In genomic region chr15:25778937-25779336, GRCm38 (mm10) we compare ENCODE assay signal across 23 mouse cellular contexts.
DNase-seq lines count a peak whose midpoint lies in the region; ATAC-seq and TF ChIP-seq lines count a peak whose summit lies in the region.
"Had no signal": no experiment of that assay in that cellular context is flagged by ENCODE, and none has a peak within 500 bp of the region (broad histone marks: within the 10 kb centered on the region; RNA-seq: fewer than 3 reads in every experiment).

No protein-coding gene starts in this region.

- no peak overlapping the region for H3K9ac ChIP-seq in heart, embryonic 15.5 days
- no peak overlapping the region for H3K9ac ChIP-seq in liver, postnatal 0 days (replicated peaks)
- H3K9ac ChIP-seq: embryonic facial prominence, embryonic 12.5 days; forebrain, postnatal 0 days; hindbrain, embryonic 12.5 days had no signal

- POLR2A ChIA-PET in Patski (lab: Charles Lee), result no interaction called here

- no peak for DNase-seq in heart, postnatal 14 days
- DNase-seq in Patski (ENCODE audit: low read depth, low spot score), result no peak
- DNase-seq in cerebellum, adult 18-20 months, result no peak
- DNase-seq in liver, postnatal 0 days, result no peak
- DNase-seq: adrenal gland, adult 2 months; adrenal gland, postnatal 25 days; cerebellum, adult 8-10 months; cerebellum, postnatal 14 days; forebrain, postnatal 0 days; gastrocnemius, postnatal 10 days; heart, adult 2 months; heart, postnatal 4 days; kidney, adult 8-10 months had no signal

- H3ac ChIP-seq in C2C12 (ENCODE audit: control insufficient read depth, insufficient read length, low read depth), result no peak overlapping the region

- no peaks in the 10 kb centered on the region for H3K27me3 ChIP-seq in heart, embryonic 15.5 days
- H3K27me3 ChIP-seq in C2C12 (ENCODE audit: control insufficient read depth, insufficient read depth, insufficient read length) (no peaks in the 10 kb centered on the region), Patski (no peaks in the 10 kb centered on the region)
- no peaks in the 10 kb centered on the region for H3K27me3 ChIP-seq in liver, postnatal 0 days (ENCODE audit: insufficient read depth, low read length)
- H3K27me3 ChIP-seq: CH12.LX; embryonic facial prominence, embryonic 12.5 days; hindbrain, embryonic 12.5 days had no signal

- peaks cover 8% of the 10 kb centered on the region for H3K4me1 ChIP-seq in heart, embryonic 15.5 days (replicated peaks)
- H3K4me1 ChIP-seq in liver, postnatal 0 days (ENCODE audit: insufficient read depth), result peaks cover 3% of the 10 kb centered on the region; the same call in 1 of the 2 replicates

- in situ Hi-C loops in Patski (cut with MboI; ENCODE audit: low pct_unique_long_range_greater_than_20kb), result no loop called here

- no peak overlapping the region for H3K4me2 ChIP-seq in heart, embryonic 15.5 days
- no peak overlapping the region for H3K4me2 ChIP-seq in liver, postnatal 0 days (ENCODE audit: low read depth, low read length)
- H3K4me2 ChIP-seq: embryonic facial prominence, embryonic 12.5 days; heart, embryonic 11.5 days; hindbrain, embryonic 12.5 days had no signal

- H3K9me3 ChIP-seq in heart, embryonic 15.5 days (replicated peaks), result no peaks in the 10 kb centered on the region
- no peaks in the 10 kb centered on the region for H3K9me3 ChIP-seq in liver, postnatal 0 days (ENCODE audit: low read length)
- H3K9me3 ChIP-seq: embryonic facial prominence, embryonic 12.5 days; hindbrain, embryonic 12.5 days had no signal

- no peak overlapping the region for H3K4me3 ChIP-seq in heart, embryonic 15.5 days
- H3K4me3 ChIP-seq in C2C12 (ENCODE audit: insufficient read depth, poor library complexity, severe bottlenecking), result no peak overlapping the region
- no peak overlapping the region for H3K4me3 ChIP-seq in liver, postnatal 0 days (ENCODE audit: low read depth, low read length)
- H3K4me3 ChIP-seq: embryonic facial prominence, embryonic 12.5 days; heart, adult 2 months; hindbrain, embryonic 12.5 days had no signal

- peaks cover 57% of the 10 kb centered on the region for H3K79me2 ChIP-seq in C2C12 (ENCODE audit: control insufficient read depth, insufficient read depth)

- ATAC-seq in heart, embryonic 15.5 days (replicated peaks; ENCODE audit: insufficient number of reproducible peaks, insufficient read depth, low FRiP score, low read depth), result 0 out of 2 replicates have a peak, but pooled peaks have one; percentile 17
- ATAC-seq in Patski, result peak; percentile 97
- ATAC-seq in cerebellum, adult (ENCODE audit: insufficient number of reproducible peaks, low FRiP score, low TSS enrichment), result no peak
- ATAC-seq in liver, postnatal 0 days, result no peak
- ATAC-seq: forebrain, postnatal 0 days; hindbrain, embryonic 16.5 days; inflammation-experienced regulatory T-cells, adult 6 months; intestine, postnatal 0 days had no signal

- intact Hi-C loops in heart, postnatal 14 days (cut with DNase I), result no loop called here

- peaks cover 24% of the 10 kb centered on the region for H3K36me3 ChIP-seq in heart, embryonic 15.5 days
- H3K36me3 ChIP-seq in C2C12 (ENCODE audit: control insufficient read depth, insufficient read depth), result peaks cover 78% of the 10 kb centered on the region
- peaks cover 9% of the 10 kb centered on the region for H3K36me3 ChIP-seq in liver, postnatal 0 days (replicated peaks; ENCODE audit: insufficient read depth, low read length)

- TF ChIP-seq CTCF in C2C12 (IDR thresholded peaks at IDR 0.05; ENCODE audit: control insufficient read depth, insufficient read depth, insufficient read length) (no peak), Patski (IDR thresholded peaks at IDR 0.05) (no peak)
- no peak for TF ChIP-seq CTCF in liver, postnatal 0 days (IDR thresholded peaks at IDR 0.05; ENCODE audit: low read depth)

- CTCF ChIA-PET in Patski (lab: Charles Lee), result interaction anchor here (0.8 to 3.9 kb wide), 3 partner anchors 13 to 27 kb away, joined by 3 to 17 read pairs (median 4); no protein-coding TSS in a partner anchor

- 50% methylated on average over 8 of the region's 8 CpGs for WGBS in heart, embryonic 15.5 days
- 75% methylated on average over 8 of the region's 8 CpGs for WGBS in liver, postnatal 0 days (ENCODE audit: insufficient replicate concordance)

- H3K27ac ChIP-seq in heart, embryonic 15.5 days, result no peak overlapping the region
- H3K27ac ChIP-seq in liver, postnatal 0 days (ENCODE audit: low read depth), result no peak overlapping the region
- H3K27ac ChIP-seq: embryonic facial prominence, embryonic 12.5 days; heart, adult 2 months; hindbrain, embryonic 12.5 days had no signal

- H3K79me3 ChIP-seq in C2C12 (ENCODE audit: low read depth), result peaks cover 9% of the 10 kb centered on the region

- TF ChIP-seq EP300 in liver, postnatal 0 days (IDR thresholded peaks at IDR 0.05; ENCODE audit: low read depth), result no peak

TF ChIP-seq in C2C12, 6 proteins besides CTCF, POLR2A, EP300 and RAD21:
- TF ChIP-seq USF1 (IDR thresholded peaks at IDR 0.05; ENCODE audit: low read depth) (peak; percentile 45), CEBPB (IDR thresholded peaks at IDR 0.05; ENCODE audit: low read depth) (no peak), MYOD1 (IDR thresholded peaks at IDR 0.05; ENCODE audit: control insufficient read depth, insufficient read length, low read depth) (peak; percentile 51), FOSL1 (IDR thresholded peaks at IDR 0.05; ENCODE audit: insufficient read depth, low read length, poor library complexity, severe bottlenecking) (no peak), MYOG (IDR thresholded peaks at IDR 0.05; ENCODE audit: control insufficient read depth, extremely low read depth, insufficient read length) (no peak), MAX (IDR thresholded peaks at IDR 0.05) (peak; percentile 96)

Comparison
In these comparisons a context has a peak if more than half of its experiments do, and no peak if none do; other contexts are left out.
1. ATAC-seq: peak in heart, embryonic 15.5 days (single experiment) and Patski (single experiment); none in cerebellum, adult (single experiment) and liver, postnatal 0 days (single experiment).